ENCODE assay signal across 8 mouse cellular contexts in genomic region chr9:102713797-102714196, GRCm38 (mm10). TPM values are rescaled to one million over a fixed set of nuclear protein-coding genes. Genes with fewer than 3 reads are reported as not detected.
DNase-seq lines count a peak whose midpoint lies in the region; ATAC-seq and TF ChIP-seq lines count a peak whose summit lies in the region.

No protein-coding gene starts in this region.

- ATAC-seq in limb, embryonic 11.5 days (ENCODE audit: insufficient number of reproducible peaks, low FRiP score, low TSS enrichment, low read depth) = no peak
- no peak for ATAC-seq in erythroblast, adult 5-6 weeks (replicated peaks; ENCODE audit: low FRiP score, poor library complexity, severe bottlenecking)

- peak; percentile 61 to 65 for DNase-seq in heart, adult 2 months
- DNase-seq in heart, postnatal 25 days (ENCODE audit: low spot score) = no peak
- no peak for DNase-seq in spleen, adult 2 months (ENCODE audit: low read depth in 1 of 2, low spot score in 2 of 2)
- DNase-seq in spleen, postnatal 14 days (ENCODE audit: low spot score in 2 of 2) = no peak
- DNase-seq in limb, embryonic 11.5 days (ENCODE audit: low spot score) = peak; percentile 72
- no peak for DNase-seq in gastrocnemius, postnatal 4 days (ENCODE audit: low spot score in 2 of 2)

- intact Hi-C loops in heart, adult 2 months (cut with DNase I) = loop anchor here (2.0 to 10.0 kb wide), 2 partner anchors 153 to 491 kb away; partner anchors contain the start of gene Srprb
- intact Hi-C loops in heart, postnatal 25 days (cut with DNase I) = loop anchor here (1.0 to 5.0 kb wide), 3 partner anchors 70 to 154 kb away; no protein-coding TSS in a partner anchor

- H3K27ac ChIP-seq in heart, adult 2 months = no peak overlapping the region
- no peak overlapping the region for H3K27ac ChIP-seq in spleen, adult 2 months (ENCODE audit: insufficient read depth, low read length)
- H3K27ac ChIP-seq in bone marrow macrophage, adult 2 months (ENCODE audit: insufficient read depth, low read depth, low read length) = no peak overlapping the region
- no peak overlapping the region for H3K27ac ChIP-seq in limb, embryonic 11.5 days (replicated peaks; ENCODE audit: low read depth, low read length)

- no peaks in the 10 kb centered on the region for H3K27me3 ChIP-seq in heart, adult 2 months (ENCODE audit: control insufficient read depth, insufficient read depth, low read length)
- H3K27me3 ChIP-seq in spleen, adult 2 months (ENCODE audit: control insufficient read depth, insufficient read depth, low read length) = peaks cover 4% of the 10 kb centered on the region; the same call in 1 of the 2 replicates
- no peaks in the 10 kb centered on the region for H3K27me3 ChIP-seq in limb, embryonic 11.5 days (ENCODE audit: control insufficient read depth, insufficient read depth, low read length)

- no peak overlapping the region for H3K4me3 ChIP-seq in heart, adult 2 months
- H3K4me3 ChIP-seq in spleen, adult 2 months (ENCODE audit: extremely low read depth, insufficient read depth, insufficient read length) = no peak overlapping the region
- H3K4me3 ChIP-seq in bone marrow macrophage, adult 2 months (ENCODE audit: insufficient read depth, low read length) = no peak overlapping the region
- H3K4me3 ChIP-seq in limb, embryonic 11.5 days (ENCODE audit: low read depth, low read length) = no peak overlapping the region

- TF ChIP-seq CTCF in heart, adult 2 months (IDR thresholded peaks at IDR 0.05) = peak; percentile 97
- peak; percentile 27; the same call in 1 of the 2 replicates for TF ChIP-seq CTCF in spleen, adult 2 months (IDR thresholded peaks at IDR 0.05; ENCODE audit: extremely low read depth, insufficient read depth, insufficient read length, insufficient replicate concordance)
- peak; percentile 82 for TF ChIP-seq CTCF in bone marrow macrophage, adult 2 months (IDR thresholded peaks at IDR 0.05; ENCODE audit: low read depth, low read length)

- H3K79me2 ChIP-seq in heart, adult 2 months (replicated peaks; ENCODE audit: control insufficient read depth, insufficient read depth, low read length) = no peaks in the 10 kb centered on the region

- no peak for TF ChIP-seq POLR2A in heart, adult 2 months (IDR thresholded peaks at IDR 0.05; ENCODE audit: insufficient read depth, low read depth, low read length)
- no peak for TF ChIP-seq POLR2A in spleen, adult 2 months (IDR thresholded peaks at IDR 0.05; ENCODE audit: low read depth, low read length)
- TF ChIP-seq POLR2A in bone marrow macrophage, adult 2 months (IDR thresholded peaks at IDR 0.05; ENCODE audit: borderline replicate concordance, low read depth, low read length) = no peak

- WGBS in heart, adult 2 months = 80% methylated on average over 2 of the region's 2 CpGs
- 55% methylated on average over 2 of the region's 2 CpGs for WGBS in spleen, adult 2 months
- 48% methylated on average over 2 of the region's 2 CpGs for WGBS in limb, embryonic 11.5 days

- H3K9me3 ChIP-seq in limb, embryonic 11.5 days (ENCODE audit: control insufficient read depth, low read length) = no peaks in the 10 kb centered on the region

- H3K9ac ChIP-seq in heart, adult 2 months (ENCODE audit: low read depth, low read length) = no peak overlapping the region
- H3K9ac ChIP-seq in limb, embryonic 11.5 days (ENCODE audit: low read length) = no peak overlapping the region

- TF ChIP-seq EP300 in heart, adult 2 months (IDR thresholded peaks at IDR 0.05; ENCODE audit: insufficient read depth, low read depth, low read length) = peak; percentile 58; the same call in 1 of the 2 replicates

- H3K36me3 ChIP-seq in heart, adult 2 months (ENCODE audit: control insufficient read depth, insufficient read depth, low read length) = no peaks in the 10 kb centered on the region
- no peaks in the 10 kb centered on the region for H3K36me3 ChIP-seq in spleen, adult 2 months (ENCODE audit: control insufficient read depth, insufficient read depth, low read length)
- no peaks in the 10 kb centered on the region for H3K36me3 ChIP-seq in limb, embryonic 11.5 days (ENCODE audit: control insufficient read depth, insufficient read depth, low read length)

- H3K4me1 ChIP-seq in heart, adult 2 months (ENCODE audit: control insufficient read depth, insufficient read depth, low read length) = peaks cover 18% of the 10 kb centered on the region
- H3K4me1 ChIP-seq in spleen, adult 2 months (ENCODE audit: control insufficient read depth, insufficient read depth, insufficient read length) = no peaks in the 10 kb centered on the region
- H3K4me1 ChIP-seq in bone marrow macrophage, adult 2 months (ENCODE audit: control insufficient read depth, insufficient read depth, low read length) = peaks cover 4% of the 10 kb centered on the region; the same call in 1 of the 2 replicates
- H3K4me1 ChIP-seq in limb, embryonic 11.5 days (ENCODE audit: control insufficient read depth, insufficient read depth, low read length) = peaks cover 19% of the 10 kb centered on the region

- no peak overlapping the region for H3K4me2 ChIP-seq in limb, embryonic 11.5 days (ENCODE audit: low read depth, severe bottlenecking)

RNA-seq across cellular contexts. Expression of gene Amotl2, which starts 2.7 kb away (rescaled TPM):
- 10 to 100 TPM; 56.5 to 66.3 TPM for total RNA-seq in heart, adult 2 months (2021)
- 25.9 and 28.3 TPM in 2 replicates for polyA plus RNA-seq in heart, adult 2 months (2012; rRNA removed)
- 10 to 100 TPM; 56.4 to 59.5 TPM for total RNA-seq in heart, postnatal 25 days (2021)
- 10.7 and 10.9 TPM in 2 replicates for polyA plus RNA-seq in spleen, adult 2 months (2012; rRNA removed)
- 0.31 and 1.2 TPM in 2 replicates for polyA plus RNA-seq in bone marrow macrophage, adult 2 months (2012; ENCODE audit: insufficient read depth, insufficient read length, missing spikeins)
- 34.3 and 40.6 TPM in 2 replicates for polyA plus RNA-seq in limb, embryonic 11.5 days (2014; fragmentation: Nextera tagmentation; extraction: Ambion mirVana)
- total RNA-seq in erythroblast, adult 5-6 weeks (2015; ENCODE audit: low replicate concordance) = 0.19 and 0.63 TPM in 2 replicates
- total RNA-seq in erythroblast, adult 5-6 weeks (2017; ENCODE audit: low replicate concordance) = 2.5 and 3.7 TPM in 2 replicates
- total RNA-seq in gastrocnemius, postnatal 4 days (2021) = 10 to 100 TPM; 58.1 to 61.2 TPM

Comparison
In these comparisons a context has a peak if more than half of its experiments do, and no peak if none do; other contexts are left out.
1. DNase-seq: peak in heart, adult 2 months (2 of 2) and limb, embryonic 11.5 days (single experiment); none in heart, postnatal 25 days (single experiment), spleen, adult 2 months (0 of 2), spleen, postnatal 14 days (0 of 2) and gastrocnemius, postnatal 4 days (0 of 2).
2. CTCF ChIP-seq: peak in every context shown above with its lines; median percentile 97 in heart, adult 2 months; 82 in bone marrow macrophage, adult 2 months; 27 in spleen, adult 2 months.
3. RNA of gene Amotl2, which starts 2.7 kb away (total RNA-seq): 56.5 to 66.3 TPM in heart, adult 2 months, 58.1 to 61.2 TPM in gastrocnemius, postnatal 4 days and 56.4 to 59.5 TPM in heart, postnatal 25 days; 0.19 to 3.7 TPM in erythroblast, adult 5-6 weeks; every median in the first group is over 10 times any median in the second.